In genomic region chr15:81989371-81990062, GRCm38 (mm10) we compare ENCODE assay signal across 7 mouse cellular contexts. TPM values are rescaled to one million over a fixed set of nuclear protein-coding genes. Genes with fewer than 3 reads are reported as not detected.
DNase-seq lines count a peak whose midpoint lies in the region; ATAC-seq lines count a peak whose summit lies in the region.

No protein-coding gene starts in this region.

- H3K27me3 ChIP-seq in midbrain, embryonic 12.5 days: no peaks in the 10 kb centered on the region

- ATAC-seq in midbrain, embryonic 12.5 days (ENCODE audit: low FRiP score, low read depth): peak; percentile 47; the same call in 1 of the 2 replicates

- peaks cover 11% of the 10 kb centered on the region for H3K36me3 ChIP-seq in midbrain, embryonic 12.5 days

- peaks cover 16% of the 10 kb centered on the region for H3K4me1 ChIP-seq in midbrain, embryonic 12.5 days

- H3K9ac ChIP-seq in midbrain, embryonic 12.5 days (replicated peaks): no peak overlapping the region

- 44% methylated on average over 11 of the region's 11 CpGs for WGBS in midbrain, embryonic 12.5 days

- intact Hi-C loops in left cerebral cortex, postnatal 4 days (cut with DNase I): no loop called here

- no peaks in the 10 kb centered on the region for H3K9me3 ChIP-seq in midbrain, embryonic 12.5 days

- H3K4me3 ChIP-seq in midbrain, embryonic 12.5 days: no peak overlapping the region

- no peak overlapping the region for H3K27ac ChIP-seq in midbrain, embryonic 12.5 days (replicated peaks)

- peak; percentile 95 for DNase-seq in adrenal gland, postnatal 10 days
- DNase-seq in embryo, embryonic 9.5 days (ENCODE audit: extremely low spot score): peak; percentile 83
- peak; percentile 99 for DNase-seq in heart, adult 11 months
- DNase-seq in kidney, adult 11 months: peak; percentile 83
- DNase-seq in left cerebral cortex, postnatal 4 days: peak; percentile 92
- peak; percentile 89 for DNase-seq in skeletal muscle tissue, adult 2 months (ENCODE audit: low read depth, low spot score)

- no peak overlapping the region for H3K4me2 ChIP-seq in midbrain, embryonic 12.5 days (replicated peaks)

RNA-seq across cellular contexts. Expression of gene Xrcc6, which starts 1.9 kb away (rescaled TPM):
- total RNA-seq in adrenal gland, postnatal 10 days (2021): 100 to 1,000 TPM; 122 to 139 TPM
- 10 to 100 TPM; 28.3 to 28.7 TPM for total RNA-seq in left cerebral cortex, postnatal 4 days (2021)
- polyA plus RNA-seq in midbrain, embryonic 12.5 days (2016; fragmentation: Nextera tagmentation; extraction: Ambion mirVana): 50.2 and 50.5 TPM in 2 replicates

RNA-seq across cellular contexts. Expression of gene 1700029P11Rik, which starts 9.2 kb away (rescaled TPM):
- not detected for total RNA-seq in adrenal gland, postnatal 10 days (2021)
- total RNA-seq in left cerebral cortex, postnatal 4 days (2021): not detected
- polyA plus RNA-seq in midbrain, embryonic 12.5 days (2016; fragmentation: Nextera tagmentation; extraction: Ambion mirVana): not detected in 2 replicates

RNA-seq across cellular contexts. Expression of gene Pmm1, which starts 28.8 kb away (rescaled TPM):
- total RNA-seq in adrenal gland, postnatal 10 days (2021): 10 to 100 TPM; 81.4 to 94.8 TPM
- 100 to 1,000 TPM; 138 to 140 TPM for total RNA-seq in left cerebral cortex, postnatal 4 days (2021)
- polyA plus RNA-seq in midbrain, embryonic 12.5 days (2016; fragmentation: Nextera tagmentation; extraction: Ambion mirVana): 26.6 and 30.4 TPM in 2 replicates

RNA-seq across cellular contexts. Expression of gene Desi1, which starts 44.1 kb away (rescaled TPM):
- total RNA-seq in adrenal gland, postnatal 10 days (2021): 10 to 100 TPM; 51.9 to 60.3 TPM
- 10 to 100 TPM; 64.8 to 72.7 TPM for total RNA-seq in left cerebral cortex, postnatal 4 days (2021)
- 39.9 and 43.0 TPM in 2 replicates for polyA plus RNA-seq in midbrain, embryonic 12.5 days (2016; fragmentation: Nextera tagmentation; extraction: Ambion mirVana)

RNA-seq across cellular contexts. Expression of gene Csdc2, which starts 53.0 kb away (rescaled TPM):
- total RNA-seq in adrenal gland, postnatal 10 days (2021): 10 to 100 TPM; 16.9 to 27.9 TPM
- total RNA-seq in left cerebral cortex, postnatal 4 days (2021): 100 to 1,000 TPM; 191 to 201 TPM
- polyA plus RNA-seq in midbrain, embryonic 12.5 days (2016; fragmentation: Nextera tagmentation; extraction: Ambion mirVana): 38.0 and 40.2 TPM in 2 replicates

Comparison
In these comparisons a context has a peak if more than half of its experiments do, and no peak if none do; other contexts are left out.
1. RNA of gene Xrcc6, which starts 1.9 kb away (total RNA-seq): 122 to 139 TPM in adrenal gland, postnatal 10 days; 28.3 to 28.7 TPM in left cerebral cortex, postnatal 4 days; every median in the first group is over 4 times any median in the second.
2. Peak in every context shown above with its lines, with median percentiles within 50 percentile points of each other: DNase-seq.